Mouse (Mus musculus) spleen, adult 2 months (tissue): ENCODE measurements around the gene Chst12.

Experiments used
- CTCF ChIP-seq: fragments of 200-500 bp; IDR thresholded peaks from 2 replicates; pipeline ENCODE4 v1.5.1; 2011; ENCODE audit warnings: mild to moderate bottlenecking, inconsistent platforms; ENCODE audit not compliant: insufficient read depth, insufficient read length, insufficient replicate concordance; ENCODE audit errors: extremely low read depth
- POLR2A ChIP-seq: fragments of 200-500 bp; IDR thresholded peaks from 2 replicates; pipeline ENCODE4 v1.6.1; 2011; ENCODE audit warnings: low read depth, low read length, inconsistent platforms

GRCm38 (mm10) chr5:140517159-140517920 is 12.0 kb downstream of the Chst12 start:
- TF ChIP-seq POLR2A (no peak), CTCF (no peak)
